Mouse (Mus musculus) kidney, embryonic 16.5 days (tissue): ENCODE data around the gene Cys1. TPM values are rescaled to one million over a fixed set of nuclear protein-coding genes. Genes with fewer than 3 reads are reported as not detected.

Experiments
- ATAC-seq: fragments of 200-750 bp; cut with Nextera tagmentation; 2 replicates; pipeline ENCODE4 v1.8.0; 2017; ENCODE audit warnings: moderate TSS enrichment; ENCODE audit not compliant: low FRiP score, low TSS enrichment
- H3K27ac ChIP-seq: fragments of 300-500 bp; sonication (generic); 2 replicates; pipeline ENCODE4 v1.5.1; 2014; ENCODE audit warnings: low read length
- H3K27me3 ChIP-seq: fragments of 300-500 bp; sonication (generic); 2 replicates; pipeline ENCODE4 v1.6.1; 2014; ENCODE audit warnings: low read length, control low read depth, mixed read lengths; ENCODE audit not compliant: insufficient read depth
- H3K36me3 ChIP-seq: fragments of 300-500 bp; sonication (generic); 2 replicates; pipeline ENCODE4 v1.6.1; 2014; ENCODE audit warnings: low read length, control low read depth, mixed read lengths; ENCODE audit not compliant: insufficient read depth
- H3K4me1 ChIP-seq: fragments of 300-500 bp; sonication (generic); 2 replicates; pipeline ENCODE4 v1.6.1; 2014; ENCODE audit warnings: low read length, control low read depth, mixed read lengths; ENCODE audit not compliant: insufficient read depth
- H3K4me2 ChIP-seq: fragments of 300-500 bp; sonication (generic); replicated peaks from 2 replicates; pipeline ENCODE4 v1.6.1; 2014; ENCODE audit warnings: low read depth, low read length
- H3K4me3 ChIP-seq: fragments of 300-500 bp; sonication (generic); 2 replicates; pipeline ENCODE4 v1.5.1; 2014; ENCODE audit warnings: mild to moderate bottlenecking, low read length
- H3K9ac ChIP-seq: fragments of 300-500 bp; sonication (generic); replicated peaks from 2 replicates; pipeline ENCODE4 v1.6.1; 2014; ENCODE audit warnings: low read length
- H3K9me3 ChIP-seq: fragments of 300-500 bp; sonication (generic); 2 replicates; pipeline ENCODE4 v1.6.1; 2016; ENCODE audit warnings: low read length, control low read depth
- WGBS: fragments of 180-500 bp; shearing (Covaris S2); extraction: QIAGEN DNeasy Blood & Tissue Kit; methylation state at CpG from one replicate; pipeline ENCODE4 v1.1.7; 2014; 5-methylcytosine and 5-hydroxymethylcytosine counted together
- polyA plus RNA-seq: library from polyadenylated mRNA; unstranded; fragments of >200 nt; fragmentation: Nextera tagmentation; extraction: Ambion mirVana; gene quantifications from 2 replicates; pipeline ENCODE4 v1.2.1, GENCODE M21; 2015

Cys1 gene
- 11.1 and 13.2 TPM in 2 replicates for polyA plus RNA-seq

GRCm38 (mm10) chr12:24681286-24682023 lies at the start of gene Cys1:
TSS of gene Cys1 (minus strand) at chr12:24681813.
- H3K36me3 ChIP-seq: no peaks in the 10 kb centered on the region
- peak within 1 kb of the TSS; percentile 86 for H3K27ac ChIP-seq
- 4% methylated on average over 20 of the region's 20 CpGs for WGBS
- peaks cover 34% of the 10 kb centered on the region for H3K4me1 ChIP-seq
- no peaks in the 10 kb centered on the region for H3K9me3 ChIP-seq
- H3K9ac ChIP-seq: peak within 1 kb of the TSS; percentile 82
- peak within 1 kb of the TSS; percentile 92 for H3K4me2 ChIP-seq
- peaks cover 11% of the 10 kb centered on the region; the same call in 1 of the 2 replicates for H3K27me3 ChIP-seq
- peak within 1 kb of the TSS; percentile 63 for H3K4me3 ChIP-seq
- peak; percentile 46 for ATAC-seq

GRCm38 (mm10) chr12:24724369-24724768 lies 42.8 kb upstream of the Cys1 start:
- H3K4me2 ChIP-seq: no peak overlapping the region
- 7% methylated on average over 2 of the region's 2 CpGs for WGBS
- peaks cover 17% of the 10 kb centered on the region for H3K4me1 ChIP-seq
- no peak overlapping the region for H3K9ac ChIP-seq
- H3K4me3 ChIP-seq: no peak overlapping the region
- H3K36me3 ChIP-seq: no peaks in the 10 kb centered on the region
- no peaks in the 10 kb centered on the region for H3K27me3 ChIP-seq
- H3K27ac ChIP-seq: peak overlapping the region; percentile 21
- peak; percentile 88 for ATAC-seq
- peaks cover 9% of the 10 kb centered on the region for H3K9me3 ChIP-seq

- ATAC-seq: peak; percentile 27; the same call in 1 of the 2 replicates
- Histone ChIP-seq H3K36me3 (no peaks in the 10 kb centered on the region), H3K9ac (no peak overlapping the region), H3K27me3 (no peaks in the 10 kb centered on the region), H3K4me2 (no peak overlapping the region), H3K9me3 (peaks cover 7% of the 10 kb centered on the region; the same call in 1 of the 2 replicates), H3K27ac (peak overlapping the region; percentile 21), H3K4me3 (no peak overlapping the region), H3K4me1 (peaks cover 17% of the 10 kb centered on the region)
- 45% methylated on average over 4 of the region's 4 CpGs for WGBS
Observed at GRCm38 (mm10) chr12:24723859-24724258, 42.2 kb upstream of the Cys1 start.

- no peak overlapping the region for H3K9ac ChIP-seq
- H3K9me3 ChIP-seq: peaks cover 7% of the 10 kb centered on the region; the same call in 1 of the 2 replicates
- 33% methylated on average over 2 of the region's 2 CpGs for WGBS
- peak overlapping the region; percentile 21 for H3K27ac ChIP-seq
- peak; percentile 69; the same call in 1 of the 2 replicates for ATAC-seq
- H3K36me3 ChIP-seq: no peaks in the 10 kb centered on the region
- peaks cover 17% of the 10 kb centered on the region for H3K4me1 ChIP-seq
- no peaks in the 10 kb centered on the region for H3K27me3 ChIP-seq
- no peak overlapping the region for H3K4me2 ChIP-seq
- no peak overlapping the region for H3K4me3 ChIP-seq
Observed at GRCm38 (mm10) chr12:24723434-24723833, 41.8 kb upstream of the Cys1 start.

GRCm38 (mm10) chr12:24716721-24717301 lies 35.2 kb upstream of the Cys1 start:
- H3K9me3 ChIP-seq: no peaks in the 10 kb centered on the region
- ATAC-seq: peak; percentile 55; the same call in 1 of the 2 replicates
- 0 out of 2 replicates have a peak, but pooled peaks cover 4% of the 10 kb centered on the region for H3K4me1 ChIP-seq
- H3K27me3 ChIP-seq: no peaks in the 10 kb centered on the region
- WGBS: 51% methylated on average over 4 of the region's 4 CpGs
- H3K4me2 ChIP-seq: no peak overlapping the region
- H3K27ac ChIP-seq: no peak overlapping the region
- H3K36me3 ChIP-seq: peaks cover 20% of the 10 kb centered on the region
- H3K9ac ChIP-seq: no peak overlapping the region
- no peak overlapping the region for H3K4me3 ChIP-seq

GRCm38 (mm10) chr12:24715268-24715896 lies 33.8 kb upstream of the Cys1 start:
- no peak overlapping the region for H3K4me3 ChIP-seq
- H3K4me1 ChIP-seq: peaks cover 13% of the 10 kb centered on the region
- H3K27me3 ChIP-seq: no peaks in the 10 kb centered on the region
- H3K9ac ChIP-seq: no peak overlapping the region
- no peaks in the 10 kb centered on the region for H3K9me3 ChIP-seq
- ATAC-seq: no peak
- no peak overlapping the region for H3K4me2 ChIP-seq
- 70% methylated on average over 2 of the region's 2 CpGs for WGBS
- no peak overlapping the region for H3K27ac ChIP-seq
- peaks cover 33% of the 10 kb centered on the region for H3K36me3 ChIP-seq

GRCm38 (mm10) chr12:24714579-24715255 lies 33.1 kb upstream of the Cys1 start:
- Histone ChIP-seq H3K4me3 (no peak overlapping the region), H3K9me3 (no peaks in the 10 kb centered on the region), H3K4me2 (no peak overlapping the region), H3K36me3 (peaks cover 34% of the 10 kb centered on the region), H3K9ac (no peak overlapping the region), H3K27ac (no peak overlapping the region), H3K27me3 (no peaks in the 10 kb centered on the region), H3K4me1 (peaks cover 16% of the 10 kb centered on the region)
- WGBS: 68% methylated on average over 5 of the region's 5 CpGs
- no peak for ATAC-seq

GRCm38 (mm10) chr12:24712396-24712795 lies 30.8 kb upstream of the Cys1 start:
- H3K4me1 ChIP-seq: peaks cover 26% of the 10 kb centered on the region
- no peaks in the 10 kb centered on the region for H3K9me3 ChIP-seq
- H3K9ac ChIP-seq: no peak overlapping the region
- WGBS: 78% methylated on average over 8 of the region's 8 CpGs
- no peak overlapping the region for H3K27ac ChIP-seq
- H3K36me3 ChIP-seq: peaks cover 34% of the 10 kb centered on the region
- H3K27me3 ChIP-seq: no peaks in the 10 kb centered on the region
- H3K4me2 ChIP-seq: no peak overlapping the region
- H3K4me3 ChIP-seq: no peak overlapping the region
- no peak for ATAC-seq

- Histone ChIP-seq H3K4me3 (peak overlapping the region; percentile 9; the same call in 1 of the 2 replicates), H3K27me3 (no peaks in the 10 kb centered on the region), H3K36me3 (peaks cover 34% of the 10 kb centered on the region), H3K4me2 (peak overlapping the region; percentile 76; the same call in 1 of the 2 replicates), H3K9me3 (no peaks in the 10 kb centered on the region), H3K9ac (0 out of 2 replicates have a peak overlapping the region, but pooled peaks have one; percentile 15), H3K4me1 (peaks cover 37% of the 10 kb centered on the region), H3K27ac (no peak overlapping the region; the same call in 1 of the 2 replicates)
- WGBS: 59% methylated on average over 5 of the region's 5 CpGs
- ATAC-seq: no peak
Observed at GRCm38 (mm10) chr12:24710672-24711071, 29.1 kb upstream of the Cys1 start.
